Mouse (Mus musculus): ENCODE data around the gene Slc2a9. TPM values are rescaled to one million over a fixed set of nuclear protein-coding genes. Genes with fewer than 3 reads are reported as not detected.

The Slc2a9 gene
- total and polyA plus RNA-seq, 2 experiments from 2014 or later: 0.93 to 1.3 TPM

GRCm38 (mm10) chr5:38448121-38448520 is 54.8 kb downstream of the Slc2a9 start:
- Histone ChIP-seq H3K27me3 (ENCODE audit: insufficient read depth, low read length) (no peaks in the 10 kb centered on the region), H3K27ac (ENCODE audit: low read depth, low read length) (no peak overlapping the region), H3K9me3 (ENCODE audit: low read length) (no peaks in the 10 kb centered on the region), H3K4me2 (ENCODE audit: low read depth, low read length, poor library complexity, severe bottlenecking) (no peak overlapping the region), H3K9ac (replicated peaks; ENCODE audit: low read length, poor library complexity, severe bottlenecking) (no peak overlapping the region), H3K4me1 (ENCODE audit: insufficient read depth, low read length) (no peaks in the 10 kb centered on the region), H3K4me3 (ENCODE audit: low read depth, low read length) (no peak overlapping the region), H3K36me3 (ENCODE audit: insufficient read depth, low read length) (no peaks in the 10 kb centered on the region)
- no peak for DNase-seq (ENCODE audit: low spot score)
- no peak for ATAC-seq (ENCODE audit: low FRiP score)
- TF ChIP-seq CTCF (IDR thresholded peaks at IDR 0.05): no peak
- 87% methylated on average over 3 of the region's 3 CpGs for WGBS

GRCm38 (mm10) chr5:38446316-38446975 is 56.5 kb downstream of the Slc2a9 start:
- peak; percentile 41 for TF ChIP-seq CTCF (IDR thresholded peaks at IDR 0.05)
- ATAC-seq (ENCODE audit: low FRiP score) (no peak), DNase-seq (ENCODE audit: low spot score) (no peak)
- H3K4me1 ChIP-seq (ENCODE audit: insufficient read depth, low read length): no peaks in the 10 kb centered on the region
- H3K27me3 ChIP-seq (ENCODE audit: insufficient read depth, low read length): no peaks in the 10 kb centered on the region
- no peak overlapping the region for H3K4me2 ChIP-seq (ENCODE audit: low read depth, low read length, poor library complexity, severe bottlenecking)
- no peak overlapping the region for H3K27ac ChIP-seq (ENCODE audit: low read depth, low read length)
- H3K4me3 ChIP-seq (ENCODE audit: low read depth, low read length): no peak overlapping the region
- no peaks in the 10 kb centered on the region for H3K9me3 ChIP-seq (ENCODE audit: low read length)
- no peak overlapping the region for H3K9ac ChIP-seq (replicated peaks; ENCODE audit: low read length, poor library complexity, severe bottlenecking)
- 50% methylated on average over 14 of the region's 14 CpGs for WGBS
- no peaks in the 10 kb centered on the region for H3K36me3 ChIP-seq (ENCODE audit: insufficient read depth, low read length)

GRCm38 (mm10) chr5:38441088-38441839 is 61.7 kb downstream of the Slc2a9 start:
- no peaks in the 10 kb centered on the region for H3K36me3 ChIP-seq (ENCODE audit: insufficient read depth, low read length)
- no peak overlapping the region for H3K9ac ChIP-seq (replicated peaks; ENCODE audit: low read length, poor library complexity, severe bottlenecking)
- no peak for TF ChIP-seq CTCF (IDR thresholded peaks at IDR 0.05)
- no peaks in the 10 kb centered on the region for H3K27me3 ChIP-seq (ENCODE audit: insufficient read depth, low read length)
- H3K4me3 ChIP-seq (ENCODE audit: low read depth, low read length): no peak overlapping the region
- 74% methylated on average over 10 of the region's 10 CpGs for WGBS
- ATAC-seq (ENCODE audit: low FRiP score): no peak
- no peaks in the 10 kb centered on the region for H3K4me1 ChIP-seq (ENCODE audit: insufficient read depth, low read length)
- H3K9me3 ChIP-seq (ENCODE audit: low read length): no peaks in the 10 kb centered on the region
- no peak for DNase-seq (ENCODE audit: low spot score)
- no peak overlapping the region for H3K4me2 ChIP-seq (ENCODE audit: low read depth, low read length, poor library complexity, severe bottlenecking)
- H3K27ac ChIP-seq (ENCODE audit: low read depth, low read length): no peak overlapping the region

GRCm38 (mm10) chr5:38440252-38441005 is 62.5 kb downstream of the Slc2a9 start:
- whole genome bisulfite sequencing: 86% methylated on average over 9 of the region's 9 CpGs
- no peak for TF ChIP-seq CTCF (IDR thresholded peaks at IDR 0.05)
- DNase-seq (ENCODE audit: low spot score): no peak

GRCm38 (mm10) chr5:38436681-38437080 is 66.3 kb downstream of the Slc2a9 start:
- Histone ChIP-seq H3K4me3 (ENCODE audit: low read depth, low read length) (no peak overlapping the region), H3K4me1 (ENCODE audit: insufficient read depth, low read length) (no peaks in the 10 kb centered on the region), H3K27ac (ENCODE audit: low read depth, low read length) (no peak overlapping the region), H3K9ac (replicated peaks; ENCODE audit: low read length, poor library complexity, severe bottlenecking) (no peak overlapping the region), H3K9me3 (ENCODE audit: low read length) (no peaks in the 10 kb centered on the region), H3K4me2 (ENCODE audit: low read depth, low read length, poor library complexity, severe bottlenecking) (no peak overlapping the region), H3K36me3 (ENCODE audit: insufficient read depth, low read length) (no peaks in the 10 kb centered on the region), H3K27me3 (ENCODE audit: insufficient read depth, low read length) (no peaks in the 10 kb centered on the region)
- ATAC-seq (ENCODE audit: low FRiP score) (no peak), DNase-seq (ENCODE audit: low spot score) (no peak)
- 91% methylated on average over 11 of the region's 11 CpGs for WGBS
- TF ChIP-seq CTCF (IDR thresholded peaks at IDR 0.05): peak; percentile 25

More at GRCm38 (mm10) chr5:38440252-38441005, 62.5 kb downstream of the Slc2a9 start:
- Histone ChIP-seq H3K9ac (replicated peaks; ENCODE audit: low read length, poor library complexity, severe bottlenecking) (no peak overlapping the region), H3K27me3 (ENCODE audit: insufficient read depth, low read length) (no peaks in the 10 kb centered on the region), H3K9me3 (ENCODE audit: low read length) (no peaks in the 10 kb centered on the region), H3K27ac (ENCODE audit: low read depth, low read length) (no peak overlapping the region), H3K4me1 (ENCODE audit: insufficient read depth, low read length) (no peaks in the 10 kb centered on the region), H3K36me3 (ENCODE audit: insufficient read depth, low read length) (no peaks in the 10 kb centered on the region), H3K4me2 (ENCODE audit: low read depth, low read length, poor library complexity, severe bottlenecking) (no peak overlapping the region), H3K4me3 (ENCODE audit: low read depth, low read length) (no peak overlapping the region)
- no peak for ATAC-seq (ENCODE audit: low FRiP score)
